Comparison of ENCODE assay signal across 8 mouse cellular contexts in genomic region chr10:81407539-81408423, GRCm38 (mm10). TPM values are rescaled to one million over a fixed set of nuclear protein-coding genes. Genes with fewer than 3 reads are reported as not detected.
DNase-seq lines count a peak whose midpoint lies in the region; ATAC-seq and TF ChIP-seq lines count a peak whose summit lies in the region.

No protein-coding gene starts in this region.

- peak; percentile 83 for TF ChIP-seq EP300 in heart, adult 2 months (IDR thresholded peaks at IDR 0.05; ENCODE audit: insufficient read depth, low read depth, low read length)

- 20% methylated on average over 31 of the region's 31 CpGs for WGBS in heart, adult 2 months
- 16% methylated on average over 31 of the region's 31 CpGs for WGBS in liver, embryonic 12.5 days (ENCODE audit: insufficient replicate concordance)

- intact Hi-C loops in heart, adult 2 months (cut with DNase I), result loop anchor here (5.0 kb wide), 1 partner anchor 35 kb away; no protein-coding TSS in a partner anchor

- H3K36me3 ChIP-seq in heart, adult 2 months (ENCODE audit: control insufficient read depth, insufficient read depth, low read length), result peaks cover 17% of the 10 kb centered on the region
- peaks cover 19% of the 10 kb centered on the region; the same call in 1 of the 2 replicates for H3K36me3 ChIP-seq in liver, embryonic 12.5 days

- peak overlapping the region; percentile 91 for H3K27ac ChIP-seq in heart, adult 2 months
- H3K27ac ChIP-seq in liver, embryonic 12.5 days, result peak overlapping the region; percentile 42

- 0 out of 2 replicates have a peak, but pooled peaks have one; percentile 42 for TF ChIP-seq POLR2A in heart, adult 2 months (IDR thresholded peaks at IDR 0.05; ENCODE audit: insufficient read depth, low read depth, low read length)

- H3K9me3 ChIP-seq in liver, embryonic 12.5 days (replicated peaks), result no peaks in the 10 kb centered on the region

- POLR2A ChIA-PET in Patski (lab: Charles Lee), result interaction anchor here (0.5 to 1.1 kb wide), 3 partner anchors 13 to 24 kb away, joined by 3 to 4 read pairs (median 3); no protein-coding TSS in a partner anchor

- CTCF ChIA-PET in Patski (lab: Charles Lee), result interaction anchor here (1.4 to 1.9 kb wide), 4 partner anchors 8 to 43 kb away, joined by 4 to 6 read pairs (median 4); no protein-coding TSS in a partner anchor

- in situ Hi-C loops in Patski (cut with MboI; ENCODE audit: low pct_unique_long_range_greater_than_20kb), result no loop called here

- TF ChIP-seq CTCF in Patski (IDR thresholded peaks at IDR 0.05), result no peak
- TF ChIP-seq CTCF in heart, adult 2 months (IDR thresholded peaks at IDR 0.05), result peak; percentile 26

- peaks cover 49% of the 10 kb centered on the region for H3K4me1 ChIP-seq in heart, adult 2 months (ENCODE audit: control insufficient read depth, insufficient read depth, low read length)
- H3K4me1 ChIP-seq in liver, embryonic 12.5 days, result peaks cover 92% of the 10 kb centered on the region

- peak; percentile 82 for DNase-seq in CD4-positive helper T cell, adult 2 months (ENCODE audit: low read depth, low spot score)
- peak; percentile 92 for DNase-seq in Patski (ENCODE audit: low read depth, low spot score)
- DNase-seq in cerebellum, postnatal 36 days, result peak; percentile 77 to 85
- DNase-seq in heart, adult 2 months, result peak; percentile 80 to 91
- DNase-seq in kidney, adult 11 months, result peak; percentile 94
- peak; percentile 89 to 90 for DNase-seq in monocyte, adult 2 months (ENCODE audit: low read depth in 1 of 2, low spot score in 2 of 2)
- DNase-seq in urinary bladder, postnatal 36 days (ENCODE audit: low spot score in 2 of 2), result peak; percentile 78 to 79

- H3K9ac ChIP-seq in heart, adult 2 months (ENCODE audit: low read depth, low read length), result peak overlapping the region; percentile 46
- H3K9ac ChIP-seq in liver, embryonic 12.5 days, result no peak overlapping the region

- no peaks in the 10 kb centered on the region for H3K79me2 ChIP-seq in heart, adult 2 months (replicated peaks; ENCODE audit: control insufficient read depth, insufficient read depth, low read length)

- peak; percentile 44 for ATAC-seq in Patski
- no peak for ATAC-seq in liver, embryonic 12.5 days

- peak overlapping the region; percentile 50 for H3K4me2 ChIP-seq in liver, embryonic 12.5 days

- H3K4me3 ChIP-seq in heart, adult 2 months, result peak overlapping the region; percentile 25
- peak overlapping the region; percentile 28 for H3K4me3 ChIP-seq in liver, embryonic 12.5 days

- H3K27me3 ChIP-seq in Patski, result no peaks in the 10 kb centered on the region
- H3K27me3 ChIP-seq in heart, adult 2 months (ENCODE audit: control insufficient read depth, insufficient read depth, low read length), result no peaks in the 10 kb centered on the region
- H3K27me3 ChIP-seq in liver, embryonic 12.5 days (replicated peaks), result peaks cover 64% of the 10 kb centered on the region

RNA-seq across cellular contexts. Expression of gene Smim24, which starts 14.9 kb away (rescaled TPM):
- 0.18 TPM for polyA plus RNA-seq in Patski (2021)
- total RNA-seq in heart, adult 2 months (2021), result 1 to 10 TPM; 2.0 to 2.3 TPM
- 8.3 and 8.6 TPM in 2 replicates for polyA plus RNA-seq in heart, adult 2 months (2012; rRNA removed)
- 1.8 TPM in 2 replicates for polyA plus RNA-seq in liver, embryonic 12.5 days (2016; fragmentation: Nextera tagmentation; extraction: Ambion mirVana)

RNA-seq across cellular contexts. Expression of gene Gm48552, which starts 19.0 kb away (rescaled TPM):
- polyA plus RNA-seq in Patski (2021), result 0.76 TPM
- 1 to 10 TPM in 1 of 2 experiments, not detected in 1; 1.2 TPM for total RNA-seq in heart, adult 2 months (2021)
- polyA plus RNA-seq in heart, adult 2 months (2012; rRNA removed), result 0.88 and 1.2 TPM in 2 replicates
- 0.71 and 0.98 TPM in 2 replicates for polyA plus RNA-seq in liver, embryonic 12.5 days (2016; fragmentation: Nextera tagmentation; extraction: Ambion mirVana)

RNA-seq across cellular contexts. Expression of gene Gm48551, which starts 23.5 kb away (rescaled TPM):
- 2.4 TPM for polyA plus RNA-seq in Patski (2021)
- total RNA-seq in heart, adult 2 months (2021), result 1 to 10 TPM in 1 of 2 experiments, under 1 TPM in 1; 0.73 to 1.9 TPM
- polyA plus RNA-seq in heart, adult 2 months (2012; rRNA removed), result 2.1 and 3.5 TPM in 2 replicates
- polyA plus RNA-seq in liver, embryonic 12.5 days (2016; fragmentation: Nextera tagmentation; extraction: Ambion mirVana), result 0.68 and 1.2 TPM in 2 replicates

RNA-seq across cellular contexts. Expression of gene Dohh, which starts 23.6 kb away (rescaled TPM):
- 83.4 TPM for polyA plus RNA-seq in Patski (2021)
- 10 to 100 TPM; 46.6 to 53.8 TPM for total RNA-seq in heart, adult 2 months (2021)
- 48.5 and 56.9 TPM in 2 replicates for polyA plus RNA-seq in heart, adult 2 months (2012; rRNA removed)
- polyA plus RNA-seq in liver, embryonic 12.5 days (2016; fragmentation: Nextera tagmentation; extraction: Ambion mirVana), result 70.0 and 74.5 TPM in 2 replicates

RNA-seq across cellular contexts. Expression of gene Fzr1, which starts 29.5 kb away (rescaled TPM):
- 62.1 TPM for polyA plus RNA-seq in Patski (2021)
- total RNA-seq in heart, adult 2 months (2021), result 10 to 100 TPM; 29.9 to 31.5 TPM
- 49.3 and 56.1 TPM in 2 replicates for polyA plus RNA-seq in heart, adult 2 months (2012; rRNA removed)
- 93.8 and 100 TPM in 2 replicates for polyA plus RNA-seq in liver, embryonic 12.5 days (2016; fragmentation: Nextera tagmentation; extraction: Ambion mirVana)
